Mouse (Mus musculus) bone marrow macrophage, adult 2 months (primary cell): ENCODE results near the gene Hist4h4.

Source experiments
- CTCF ChIP-seq: IDR thresholded peaks from 2 replicates; pipeline ENCODE4 v1.5.1; 2012; ENCODE audit warnings: low read depth, mild to moderate bottlenecking, low read length, moderate library complexity
- POLR2A ChIP-seq: IDR thresholded peaks from 2 replicates; pipeline ENCODE4 v1.6.1; 2012; ENCODE audit warnings: mild to moderate bottlenecking, low read depth, low read length, borderline replicate concordance

DNA sequence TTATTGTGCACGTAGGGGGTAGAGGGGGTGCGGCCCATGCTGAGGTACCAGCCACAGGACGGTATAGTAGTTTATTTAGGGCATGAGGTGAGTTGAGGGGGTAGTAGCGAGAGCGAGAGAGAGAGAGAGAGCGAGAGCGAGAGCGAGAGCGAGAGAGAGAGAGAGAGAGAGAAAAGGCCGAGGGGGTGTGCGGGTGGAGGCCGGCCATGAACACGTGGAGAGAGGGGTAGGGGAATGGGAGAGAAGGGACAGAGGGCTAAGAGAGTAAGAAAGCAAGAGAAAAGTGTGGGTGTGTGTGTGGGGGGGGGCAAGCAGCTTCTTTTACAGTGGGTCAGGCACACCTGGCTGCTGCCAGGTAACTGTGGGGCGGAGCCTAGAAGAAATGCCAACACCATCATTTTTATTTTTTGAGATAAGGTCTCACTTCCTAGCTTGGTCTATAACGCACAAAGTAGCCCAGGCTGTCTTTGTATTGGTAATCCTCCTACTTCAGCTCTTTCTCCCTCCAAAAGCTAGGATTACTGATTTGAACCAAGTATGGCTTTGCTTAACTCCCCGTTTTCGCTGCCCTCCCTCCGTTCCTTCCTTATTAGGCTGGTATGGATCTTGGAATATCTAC is 3.3 kb upstream of the Hist4h4 start:
- no peak for TF ChIP-seq CTCF
- no peak for TF ChIP-seq POLR2A
